Mouse (Mus musculus): Measurements from ENCODE around the gene Srpk2. TPM values are rescaled to one million over a fixed set of nuclear protein-coding genes. Genes with fewer than 3 reads are reported as not detected.
"Not testable (repeated sequence)": the region's sequence is repeated elsewhere in the genome, so short reads cannot be mapped to it uniquely, and the experiment has no call there.

Gene Srpk2
- polyA plus RNA-seq, 1 experiment from 2014 or later = 37.7 TPM

GRCm38 (mm10) chr5:23670880-23671279, 13.5 kb downstream of the Srpk2 start:
- peaks cover 3% of the 10 kb centered on the region; the same call in 1 of the 2 replicates for H3K36me3 ChIP-seq
- WGBS = 81% methylated on average over 4 of the region's 4 CpGs
- no peak for ATAC-seq (ENCODE audit: extremely low read depth, insufficient number of reproducible peaks, low FRiP score, low TSS enrichment)
- no peak overlapping the region for H3K27ac ChIP-seq (replicated peaks)
- H3K9ac ChIP-seq = no peak overlapping the region
- H3K9me3 ChIP-seq = no peaks in the 10 kb centered on the region
- peaks cover 22% of the 10 kb centered on the region for H3K4me1 ChIP-seq
- H3K4me2 ChIP-seq = no peak overlapping the region
- H3K4me3 ChIP-seq = no peak overlapping the region
- H3K27me3 ChIP-seq (replicated peaks) = no peaks in the 10 kb centered on the region

- Histone ChIP-seq H3K9ac (no peak overlapping the region), H3K27me3 (replicated peaks) (no peaks in the 10 kb centered on the region), H3K27ac (replicated peaks) (no peak overlapping the region), H3K9me3 (no peaks in the 10 kb centered on the region; the same call in 1 of the 2 replicates), H3K36me3 (peaks cover 2% of the 10 kb centered on the region; the same call in 1 of the 2 replicates), H3K4me2 (no peak overlapping the region), H3K4me1 (peaks cover 21% of the 10 kb centered on the region), H3K4me3 (no peak overlapping the region)
- ATAC-seq (ENCODE audit: extremely low read depth, insufficient number of reproducible peaks, low FRiP score, low TSS enrichment) = no peak
Measured at GRCm38 (mm10) chr5:23665906-23666305, 18.5 kb downstream of the Srpk2 start.

- Histone ChIP-seq H3K27me3 (replicated peaks) (no peaks in the 10 kb centered on the region), H3K9me3 (no peaks in the 10 kb centered on the region; the same call in 1 of the 2 replicates), H3K4me3 (no peak overlapping the region), H3K27ac (replicated peaks) (no peak overlapping the region), H3K36me3 (no peaks in the 10 kb centered on the region), H3K4me1 (peaks cover 14% of the 10 kb centered on the region), H3K9ac (no peak overlapping the region), H3K4me2 (no peak overlapping the region)
- no peak for ATAC-seq (ENCODE audit: extremely low read depth, insufficient number of reproducible peaks, low FRiP score, low TSS enrichment)
- WGBS = 86% methylated on average over 2 of the region's 2 CpGs
Measured at GRCm38 (mm10) chr5:23661191-23661590, 23.2 kb downstream of the Srpk2 start.

- Histone ChIP-seq H3K27me3 (replicated peaks) (no peaks in the 10 kb centered on the region), H3K27ac (replicated peaks) (no peak overlapping the region), H3K9me3 (no peaks in the 10 kb centered on the region; the same call in 1 of the 2 replicates), H3K4me1 (peaks cover 15% of the 10 kb centered on the region), H3K9ac (no peak overlapping the region; the same call in 1 of the 2 replicates), H3K36me3 (no peaks in the 10 kb centered on the region), H3K4me3 (no peak overlapping the region), H3K4me2 (no peak overlapping the region)
- ATAC-seq (ENCODE audit: extremely low read depth, insufficient number of reproducible peaks, low FRiP score, low TSS enrichment) = no peak
- 58% methylated on average over 5 of the region's 5 CpGs for WGBS
Measured at GRCm38 (mm10) chr5:23658017-23658416, 26.4 kb downstream of the Srpk2 start.

GRCm38 (mm10) chr5:23656590-23656989, 27.8 kb downstream of the Srpk2 start:
- no peak overlapping the region for H3K4me3 ChIP-seq
- 91% methylated on average over 4 of the region's 4 CpGs for WGBS

GRCm38 (mm10) chr5:23655030-23655429, 29.4 kb downstream of the Srpk2 start:
- no peaks in the 10 kb centered on the region for H3K9me3 ChIP-seq
- no peak for ATAC-seq (ENCODE audit: extremely low read depth, insufficient number of reproducible peaks, low FRiP score, low TSS enrichment)

More at GRCm38 (mm10) chr5:23656590-23656989, 27.8 kb downstream of the Srpk2 start:
- H3K9me3 ChIP-seq = no peaks in the 10 kb centered on the region
- no peak overlapping the region for H3K4me2 ChIP-seq
- peaks cover 13% of the 10 kb centered on the region for H3K4me1 ChIP-seq
- no peaks in the 10 kb centered on the region for H3K27me3 ChIP-seq (replicated peaks)
- H3K27ac ChIP-seq (replicated peaks) = no peak overlapping the region
- H3K9ac ChIP-seq = no peak overlapping the region
- no peaks in the 10 kb centered on the region for H3K36me3 ChIP-seq
- no peak for ATAC-seq (ENCODE audit: extremely low read depth, insufficient number of reproducible peaks, low FRiP score, low TSS enrichment)

GRCm38 (mm10) chr5:23652326-23652725, 32.1 kb downstream of the Srpk2 start:
- ATAC-seq (ENCODE audit: extremely low read depth, insufficient number of reproducible peaks, low FRiP score, low TSS enrichment) = no peak
- Histone ChIP-seq H3K4me3 (no peak overlapping the region), H3K27me3 (replicated peaks) (no peaks in the 10 kb centered on the region), H3K4me2 (no peak overlapping the region), H3K4me1 (peaks cover 9% of the 10 kb centered on the region; the same call in 1 of the 2 replicates), H3K9me3 (no peaks in the 10 kb centered on the region), H3K27ac (replicated peaks) (no peak overlapping the region), H3K36me3 (no peaks in the 10 kb centered on the region), H3K9ac (no peak overlapping the region)
- WGBS = 76% methylated on average over 7 of the region's 7 CpGs

More at GRCm38 (mm10) chr5:23655030-23655429, 29.4 kb downstream of the Srpk2 start:
- Histone ChIP-seq H3K9ac (no peak overlapping the region), H3K4me3 (no peak overlapping the region), H3K36me3 (no peaks in the 10 kb centered on the region), H3K4me2 (no peak overlapping the region), H3K27ac (replicated peaks) (no peak overlapping the region), H3K4me1 (peaks cover 9% of the 10 kb centered on the region; the same call in 1 of the 2 replicates), H3K27me3 (replicated peaks) (no peaks in the 10 kb centered on the region)
- WGBS = 71% methylated on average over 1 of the region's 1 CpGs

GRCm38 (mm10) chr5:23651786-23652185, 32.6 kb downstream of the Srpk2 start:
- no peak for ATAC-seq (ENCODE audit: extremely low read depth, insufficient number of reproducible peaks, low FRiP score, low TSS enrichment)
- H3K27me3 ChIP-seq (replicated peaks) = no peaks in the 10 kb centered on the region
- WGBS = 81% methylated on average over 3 of the region's 3 CpGs
- H3K4me3 ChIP-seq = no peak overlapping the region
- H3K9me3 ChIP-seq = no peaks in the 10 kb centered on the region
- peaks cover 9% of the 10 kb centered on the region; the same call in 1 of the 2 replicates for H3K4me1 ChIP-seq
- H3K27ac ChIP-seq (replicated peaks) = no peak overlapping the region
- H3K36me3 ChIP-seq = no peaks in the 10 kb centered on the region
- H3K9ac ChIP-seq = no peak overlapping the region
- no peak overlapping the region for H3K4me2 ChIP-seq

- 79% methylated on average over 3 of the region's 3 CpGs for WGBS
- H3K27ac ChIP-seq (replicated peaks) = no peak overlapping the region
- no peak overlapping the region for H3K4me3 ChIP-seq
- H3K36me3 ChIP-seq = no peaks in the 10 kb centered on the region
- no peaks in the 10 kb centered on the region for H3K9me3 ChIP-seq
- peaks cover 11% of the 10 kb centered on the region; the same call in 1 of the 2 replicates for H3K4me1 ChIP-seq
- H3K9ac ChIP-seq = no peak overlapping the region
- ATAC-seq (ENCODE audit: extremely low read depth, insufficient number of reproducible peaks, low FRiP score, low TSS enrichment) = no peak; the same call in 1 of the 2 replicates
- no peak overlapping the region for H3K4me2 ChIP-seq
- no peaks in the 10 kb centered on the region for H3K27me3 ChIP-seq (replicated peaks)
Measured at GRCm38 (mm10) chr5:23650504-23650903, 33.9 kb downstream of the Srpk2 start.

- Histone ChIP-seq H3K9ac (no peak overlapping the region), H3K27me3 (replicated peaks) (no peaks in the 10 kb centered on the region), H3K4me2 (no peak overlapping the region), H3K36me3 (no peaks in the 10 kb centered on the region), H3K4me1 (0 out of 2 replicates have a peak, but pooled peaks cover 4% of the 10 kb centered on the region), H3K27ac (replicated peaks) (no peak overlapping the region), H3K9me3 (no peaks in the 10 kb centered on the region), H3K4me3 (no peak overlapping the region)
- 94% methylated on average over 2 of the region's 2 CpGs for WGBS
- no peak for ATAC-seq (ENCODE audit: extremely low read depth, insufficient number of reproducible peaks, low FRiP score, low TSS enrichment)
Measured at GRCm38 (mm10) chr5:23649246-23649645, 35.2 kb downstream of the Srpk2 start.

- no peaks in the 10 kb centered on the region for H3K9me3 ChIP-seq
- H3K4me1 ChIP-seq = 0 out of 2 replicates have a peak, but pooled peaks cover 4% of the 10 kb centered on the region
- H3K4me2 ChIP-seq = no peak overlapping the region
- ATAC-seq (ENCODE audit: extremely low read depth, insufficient number of reproducible peaks, low FRiP score, low TSS enrichment) = no peak
- no peak overlapping the region for H3K27ac ChIP-seq (replicated peaks)
- H3K27me3 ChIP-seq (replicated peaks) = no peaks in the 10 kb centered on the region
- no peaks in the 10 kb centered on the region for H3K36me3 ChIP-seq
- WGBS = 85% methylated on average over 3 of the region's 3 CpGs
- no peak overlapping the region for H3K4me3 ChIP-seq
- no peak overlapping the region for H3K9ac ChIP-seq
Measured at GRCm38 (mm10) chr5:23645671-23646070, 38.7 kb downstream of the Srpk2 start.

- not testable (repeated sequence) for H3K4me2 ChIP-seq; H3K4me3 ChIP-seq; H3K27ac ChIP-seq (replicated peaks); H3K9ac ChIP-seq; H3K36me3 ChIP-seq; ATAC-seq (ENCODE audit: extremely low read depth, insufficient number of reproducible peaks, low FRiP score, low TSS enrichment); H3K9me3 ChIP-seq; H3K27me3 ChIP-seq (replicated peaks); H3K4me1 ChIP-seq
Measured at GRCm38 (mm10) chr5:23639193-23639592, 45.2 kb downstream of the Srpk2 start.
